Mouse (Mus musculus) telencephalon, adult 2 months (tissue): ENCODE results near the gene Pafah1b2.

Experiments used
- DNase-seq: peaks from one replicate; pipeline ENCODE4 v3.0.0-alpha.2; 2011; ENCODE audit warnings: low read depth, low spot score

Pafah1b2 gene

GRCm38 (mm10) chr9:45980611-45981010 is 31.9 kb downstream of the Pafah1b2 start:
- DNase-seq: no peak

DNA sequence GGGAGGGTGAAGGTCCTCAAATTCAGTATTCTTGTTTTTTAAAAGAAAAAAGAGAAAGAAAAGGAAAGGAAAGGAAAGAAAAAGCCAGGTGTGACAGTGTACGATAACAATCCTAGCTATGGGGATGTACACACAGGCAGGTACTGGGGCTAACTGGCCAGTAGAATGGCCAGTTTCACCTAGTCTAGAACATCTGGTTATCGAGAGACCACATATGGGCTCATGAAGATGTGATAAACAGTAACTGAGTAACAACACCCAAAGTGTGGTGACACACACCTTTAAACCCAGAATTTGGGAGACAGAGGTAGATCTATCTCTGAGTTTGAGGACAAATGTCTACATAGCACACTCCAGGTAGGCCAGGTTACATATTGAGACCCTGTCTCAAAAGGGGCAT is 32.7 kb downstream of the Pafah1b2 start:
- DNase-seq: no peak

DNA sequence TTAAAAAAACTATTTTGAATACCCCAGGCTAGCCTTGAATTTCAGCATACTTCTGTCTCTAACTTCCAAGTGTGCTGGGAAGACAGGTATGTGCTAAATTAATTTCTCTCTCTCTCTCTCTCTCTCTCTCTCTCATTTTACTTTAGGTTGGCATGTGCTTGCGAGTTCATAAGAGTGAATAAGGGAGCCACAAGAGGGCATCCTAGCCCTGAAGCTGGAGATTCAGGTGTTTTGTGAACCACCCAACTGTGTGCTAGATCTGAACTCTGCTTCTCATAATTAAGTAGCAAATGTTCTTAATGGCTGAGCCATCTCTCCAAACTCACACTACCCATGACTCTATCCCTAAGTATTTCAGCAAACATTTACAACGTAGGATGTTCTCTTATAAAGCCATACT is 35.6 kb downstream of the Pafah1b2 start:
- no peak for DNase-seq

GRCm38 (mm10) chr9:45963577-45963976 is 48.9 kb downstream of the Pafah1b2 start:
- no peak for DNase-seq

GRCm38 (mm10) chr9:45961855-45962254 is 50.6 kb downstream of the Pafah1b2 start:
- no peak for DNase-seq

DNA sequence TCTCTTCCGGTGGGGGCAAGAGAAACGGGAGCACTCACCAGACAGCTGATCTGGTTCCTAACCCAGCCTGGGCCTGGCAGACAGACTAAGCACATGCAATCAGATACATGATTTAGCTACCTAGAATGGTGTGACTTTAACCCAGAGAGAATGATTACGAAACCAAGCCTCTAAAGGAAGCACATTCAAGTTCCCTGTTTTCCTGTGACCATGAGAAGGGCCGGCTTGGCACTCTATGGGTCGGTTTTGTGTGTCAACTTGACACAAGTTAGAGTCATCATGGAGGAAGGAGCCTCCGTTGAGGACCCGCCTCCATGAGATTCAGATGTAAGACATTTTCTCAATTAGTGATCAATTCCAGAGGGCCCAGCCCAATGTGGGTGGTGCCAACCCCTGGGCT is 52.8 kb downstream of the Pafah1b2 start:
- no peak for DNase-seq

GRCm38 (mm10) chr9:45958851-45959250 is 53.6 kb downstream of the Pafah1b2 start:
- DNase-seq: no peak

DNA sequence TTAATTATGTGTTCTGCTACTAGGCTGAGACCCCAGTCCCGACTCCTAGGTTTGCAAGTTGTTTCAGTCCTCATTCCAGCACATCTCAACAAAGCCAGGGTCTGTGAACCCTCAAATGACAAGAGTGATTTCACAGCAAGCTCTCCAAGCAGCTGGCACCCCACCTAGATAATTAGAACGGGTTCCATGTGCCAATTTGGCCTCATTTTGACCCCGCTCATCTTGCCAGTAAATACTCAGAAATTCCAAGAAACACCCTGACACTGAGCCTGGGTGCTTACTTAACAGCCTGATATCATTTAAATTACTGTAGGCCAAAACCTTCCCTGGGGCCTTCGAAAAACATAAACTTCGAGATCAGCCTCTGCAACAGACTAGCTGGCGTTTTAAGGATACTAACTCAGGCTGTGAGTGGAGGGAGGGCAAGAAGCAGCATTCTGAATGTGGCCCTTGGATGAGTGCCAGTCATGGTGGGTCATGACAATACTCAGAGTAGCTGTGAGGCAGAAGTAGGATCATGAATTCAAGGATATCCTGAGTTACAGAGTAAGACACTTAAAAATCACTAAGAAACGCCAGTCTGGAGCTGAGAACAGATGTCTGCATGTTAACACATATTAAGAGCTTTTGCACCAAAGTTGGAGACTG is 54.3 kb downstream of the Pafah1b2 start:
- no peak for DNase-seq

DNA sequence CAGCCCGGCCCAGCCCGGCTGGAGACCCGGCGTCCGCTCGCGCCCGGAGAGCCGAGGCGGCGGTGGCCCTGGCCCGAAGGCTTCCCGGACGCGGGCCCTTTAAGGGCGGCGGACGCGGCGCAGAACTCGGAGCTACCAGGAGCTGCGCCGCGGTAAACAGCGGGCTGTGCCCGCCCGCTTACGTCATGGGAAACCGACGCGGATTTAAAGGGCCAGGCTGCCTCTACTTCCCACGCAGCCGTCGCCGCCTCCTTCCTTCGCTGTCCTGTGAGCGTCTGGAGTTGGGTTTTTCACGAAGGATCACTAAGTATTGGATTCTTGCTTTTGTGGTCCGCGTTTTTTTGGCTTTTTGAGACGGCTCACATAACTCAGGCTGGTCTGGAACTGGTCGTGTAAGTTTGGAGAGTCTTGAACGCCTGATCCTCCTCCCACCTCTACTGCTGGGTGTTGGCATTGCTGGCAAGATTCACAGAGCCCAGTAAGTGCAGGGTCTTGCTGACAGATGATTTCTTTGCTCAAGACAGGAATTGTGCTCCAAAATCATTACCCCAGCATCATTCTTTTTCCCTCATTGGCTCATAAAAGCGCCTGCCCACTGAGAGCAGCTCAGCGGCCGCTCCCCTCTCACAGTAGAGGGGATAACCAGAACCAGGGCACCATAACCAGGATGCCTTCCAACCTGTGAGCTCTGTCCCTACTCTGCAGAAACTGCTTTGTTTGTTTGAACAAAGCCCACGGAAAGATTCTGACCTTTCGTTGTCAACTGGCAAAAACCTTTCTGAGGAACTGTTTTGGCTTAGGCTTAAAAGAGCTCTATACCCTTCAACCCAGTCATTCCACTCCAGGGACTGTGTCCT is 57.2 kb downstream of the Pafah1b2 start, which contains the start of gene Sidt2:
Gene Sidt2 (minus strand): TSS at position 152 of the 857 bp plus-strand sequence.
- peak; percentile 89 for DNase-seq

GRCm38 (mm10) chr9:45954294-45955106 is 58.0 kb downstream of the Pafah1b2 start:
- no peak for DNase-seq

- no peak for DNase-seq
Observed at GRCm38 (mm10) chr9:45953511-45954293, 58.8 kb downstream of the Pafah1b2 start.

DNA sequence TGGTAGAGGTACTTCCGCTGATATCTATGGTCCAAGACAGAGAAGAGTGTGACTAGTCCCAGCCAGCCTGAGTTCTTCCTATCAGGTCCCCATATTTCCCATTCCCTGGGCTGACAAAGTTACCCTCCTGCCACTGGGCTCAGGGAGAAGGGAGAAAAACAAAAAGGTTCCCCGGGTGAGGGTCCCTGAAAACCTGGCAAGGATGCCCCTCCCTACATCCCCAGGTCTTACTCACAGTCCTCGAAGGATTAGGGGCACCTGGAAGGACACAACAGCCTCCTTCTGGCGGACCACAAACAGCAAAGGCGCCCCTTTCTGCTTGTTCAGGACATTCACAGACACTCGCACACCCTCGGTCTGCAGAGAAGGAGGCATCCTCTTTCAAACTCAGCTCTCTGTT is 59.6 kb downstream of the Pafah1b2 start:
- no peak for DNase-seq

DNA sequence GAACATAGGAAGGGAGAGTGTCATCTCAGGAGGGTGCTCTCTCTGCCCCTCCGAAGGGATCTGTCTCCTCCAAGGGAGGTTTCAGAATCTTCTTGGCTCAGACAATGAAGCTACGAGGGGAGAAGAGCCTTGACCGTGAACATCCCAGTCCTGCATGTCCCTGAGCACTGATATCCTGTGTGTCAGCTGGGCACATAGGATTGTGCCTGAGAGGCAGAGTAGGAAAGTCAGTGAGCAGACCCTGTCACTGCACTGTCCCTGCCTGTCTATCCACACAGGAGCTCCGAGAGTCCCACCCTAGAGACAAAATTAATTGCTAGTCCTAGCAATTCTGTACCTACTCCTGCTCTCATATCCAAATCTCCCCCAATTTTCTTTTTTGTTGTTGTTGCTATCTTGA is 60.4 kb downstream of the Pafah1b2 start:
- no peak for DNase-seq

DNA sequence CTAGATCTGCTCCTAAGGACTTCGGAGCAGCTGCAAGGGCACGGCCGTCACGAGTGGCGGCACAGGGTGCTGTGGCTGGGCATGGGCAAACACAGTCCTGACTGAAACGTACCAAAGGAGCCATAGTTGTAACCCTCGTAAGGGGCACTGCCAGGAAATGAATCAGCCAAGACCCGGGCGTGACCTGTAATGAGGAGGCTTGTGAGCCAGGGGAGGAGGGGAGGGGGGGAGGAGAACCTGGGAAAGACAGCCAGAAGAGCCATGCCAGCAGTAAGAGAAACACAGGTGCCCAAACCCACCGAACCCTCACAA is 65.7 kb downstream of the Pafah1b2 start:
- no peak for DNase-seq

GRCm38 (mm10) chr9:45946182-45946871 is 66.2 kb downstream of the Pafah1b2 start:
- DNase-seq: no peak

GRCm38 (mm10) chr9:45945721-45946120 is 66.8 kb downstream of the Pafah1b2 start:
- DNase-seq: no peak

DNA sequence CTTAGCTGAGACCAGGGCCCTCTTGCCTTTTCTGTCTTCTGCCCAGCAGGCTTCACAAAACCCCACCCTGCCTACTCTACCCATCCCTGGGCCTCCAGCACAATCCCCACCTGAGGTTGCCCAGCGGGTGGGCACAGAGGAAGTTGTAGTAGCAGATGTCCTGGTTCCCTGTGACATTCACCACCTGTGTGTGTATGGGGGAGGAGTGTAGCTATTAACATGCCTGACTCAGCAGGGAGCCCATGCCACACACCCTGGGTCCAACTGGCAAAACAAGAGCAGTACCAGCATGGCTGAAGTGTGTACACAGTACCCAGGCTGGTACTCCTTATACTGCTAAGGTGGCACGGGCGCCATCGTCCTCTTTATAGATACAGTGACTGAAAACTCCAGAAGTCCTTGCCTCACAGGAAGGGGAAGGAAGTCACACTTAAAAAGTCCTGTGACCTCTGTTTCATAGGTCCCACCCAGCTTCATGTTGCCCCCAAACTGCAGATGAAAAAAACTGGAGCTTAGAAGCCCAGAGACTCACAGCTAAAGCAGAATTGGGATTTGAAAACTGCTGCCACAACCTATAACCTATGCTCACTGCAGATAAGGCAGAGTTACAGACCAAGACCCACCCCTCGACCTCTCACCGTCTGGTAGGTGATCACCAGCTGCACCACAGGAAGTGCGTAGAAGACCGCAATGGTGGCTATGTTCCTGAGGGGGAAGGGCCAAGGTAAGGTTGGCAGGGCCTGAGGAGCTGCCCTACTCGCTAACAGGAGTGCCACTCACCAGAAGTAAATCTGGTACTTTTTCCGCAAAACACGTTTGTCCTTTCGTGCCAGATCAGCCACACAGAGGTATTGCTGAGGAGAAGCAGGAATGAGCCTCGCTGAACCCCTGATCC is 67.7 kb downstream of the Pafah1b2 start:
- no peak for DNase-seq

DNA sequence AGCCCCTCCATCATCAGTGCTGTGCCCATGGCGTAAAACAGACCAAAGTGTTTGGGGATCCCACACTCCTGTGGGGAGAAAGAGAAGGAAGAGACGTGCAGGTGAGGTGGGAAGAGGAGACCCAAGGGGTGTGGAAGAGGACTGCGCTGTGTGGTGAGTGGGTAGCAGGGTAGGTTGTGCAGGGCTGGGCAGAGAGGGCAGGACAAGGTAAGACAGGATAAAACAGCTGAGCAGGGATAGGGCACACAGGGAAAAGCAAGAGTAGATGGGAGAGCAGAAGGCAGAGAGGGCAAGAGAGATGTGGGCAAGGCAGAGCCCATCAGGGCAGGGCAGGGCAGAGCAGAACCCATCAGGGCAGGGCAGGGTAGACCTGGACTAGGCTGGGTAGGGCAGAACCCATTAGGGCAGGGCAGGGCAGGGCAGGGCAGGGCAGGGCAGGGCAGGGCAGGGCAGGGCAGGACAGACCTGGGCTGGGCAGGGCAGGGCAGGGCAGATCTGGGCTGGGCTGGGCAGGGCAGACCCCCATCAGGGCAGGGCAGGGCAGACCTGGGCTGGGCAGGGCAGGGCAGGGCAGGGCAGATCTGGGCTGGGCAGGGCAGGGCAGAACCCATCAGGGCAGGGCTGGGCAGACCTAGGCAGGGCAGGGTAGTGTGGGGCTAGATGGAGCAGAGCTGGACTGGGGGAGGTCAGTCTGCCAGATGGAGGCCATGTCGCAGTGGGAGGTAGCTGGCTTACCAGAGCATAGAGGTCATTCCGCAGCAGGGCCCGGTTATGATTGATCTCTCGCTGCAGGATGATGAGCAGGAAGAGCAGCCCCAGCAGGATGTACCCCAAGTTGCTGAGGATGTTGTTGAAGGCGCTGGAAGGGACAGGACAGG is 68.6 kb downstream of the Pafah1b2 start:
- no peak for DNase-seq

- DNase-seq: no peak
Observed at GRCm38 (mm10) chr9:45942916-45943315, 69.6 kb downstream of the Pafah1b2 start.
